Mouse (Mus musculus) embryonic facial prominence, embryonic 13.5 days (tissue): Measurements from ENCODE around the gene Mcu. TPM values are rescaled to one million over a fixed set of nuclear protein-coding genes. Genes with fewer than 3 reads are reported as not detected.

Experiments
- ATAC-seq: fragments of 200-750 bp; cut with Nextera tagmentation; 2 replicates; pipeline ENCODE4 v1.8.0; 2017; ENCODE audit warnings: low read depth; ENCODE audit not compliant: insufficient number of reproducible peaks, insufficient read depth, low FRiP score, low TSS enrichment
- H3K27ac ChIP-seq: fragments of 300-500 bp; sonication (generic); 2 replicates; pipeline ENCODE4 v1.5.1; 2015; ENCODE audit warnings: moderate library complexity, mild to moderate bottlenecking, inconsistent platforms
- H3K27me3 ChIP-seq: fragments of 300-500 bp; sonication (generic); 2 replicates; pipeline ENCODE4 v1.6.1; 2015; ENCODE audit warnings: mild to moderate bottlenecking, inconsistent platforms
- H3K36me3 ChIP-seq: fragments of 300-500 bp; sonication (generic); 2 replicates; pipeline ENCODE4 v1.6.1; 2015; ENCODE audit warnings: mild to moderate bottlenecking, inconsistent platforms
- H3K4me1 ChIP-seq: fragments of 300-500 bp; sonication (generic); 2 replicates; pipeline ENCODE4 v1.6.1; 2015; ENCODE audit warnings: inconsistent platforms
- H3K4me2 ChIP-seq: fragments of 300-500 bp; sonication (generic); 2 replicates; pipeline ENCODE4 v1.6.1; 2015; ENCODE audit warnings: moderate library complexity, mild to moderate bottlenecking, inconsistent platforms
- H3K4me3 ChIP-seq: fragments of 300-500 bp; sonication (generic); 2 replicates; pipeline ENCODE4 v1.5.1; 2015; ENCODE audit warnings: mild to moderate bottlenecking, inconsistent platforms
- H3K9ac ChIP-seq: fragments of 300-500 bp; sonication (generic); 2 replicates; pipeline ENCODE4 v1.6.1; 2015; ENCODE audit warnings: mild to moderate bottlenecking, inconsistent platforms
- H3K9me3 ChIP-seq: fragments of 300-500 bp; sonication (generic); 2 replicates; pipeline ENCODE4 v1.6.1; 2016; ENCODE audit warnings: inconsistent platforms
- WGBS: fragments of 180-500 bp; shearing (Covaris S2); methylation state at CpG from one replicate; pipeline ENCODE4 v1.1.7; 2015; ENCODE audit warnings: mixed read lengths; 5-methylcytosine and 5-hydroxymethylcytosine counted together
- polyA plus RNA-seq: library from polyadenylated mRNA; unstranded; fragments of >200 nt; fragmentation: Nextera tagmentation; extraction: Ambion mirVana; gene quantifications from 2 replicates; pipeline ENCODE4 v1.2.1, GENCODE M21; 2015

Mcu gene
- polyA plus RNA-seq, 1 experiment from 2014 or later: 30.1 TPM

GRCm38 (mm10) chr10:59487351-59487750 is 129.1 kb downstream of the Mcu start:
- Histone ChIP-seq H3K9me3 (peaks cover 6% of the 10 kb centered on the region; the same call in 1 of the 2 replicates), H3K27me3 (no peaks in the 10 kb centered on the region), H3K36me3 (peaks cover 18% of the 10 kb centered on the region), H3K4me1 (peaks cover 6% of the 10 kb centered on the region; the same call in 1 of the 2 replicates), H3K27ac (no peak overlapping the region), H3K9ac (no peak overlapping the region), H3K4me3 (no peak overlapping the region), H3K4me2 (no peak overlapping the region)
- no peak for ATAC-seq
- 85% methylated on average over 2 of the region's 2 CpGs for WGBS

GRCm38 (mm10) chr10:59484318-59484717 is 132.2 kb downstream of the Mcu start:
- H3K36me3 ChIP-seq: peaks cover 6% of the 10 kb centered on the region
- no peak overlapping the region for H3K4me3 ChIP-seq
- no peak overlapping the region for H3K9ac ChIP-seq
- no peaks in the 10 kb centered on the region; the same call in 1 of the 2 replicates for H3K9me3 ChIP-seq
- peaks cover 6% of the 10 kb centered on the region; the same call in 1 of the 2 replicates for H3K4me1 ChIP-seq
- 72% methylated on average over 6 of the region's 6 CpGs for WGBS
- no peak overlapping the region for H3K4me2 ChIP-seq
- no peak overlapping the region for H3K27ac ChIP-seq
- H3K27me3 ChIP-seq: no peaks in the 10 kb centered on the region
- ATAC-seq: no peak

GRCm38 (mm10) chr10:59481381-59481780 is 135.1 kb downstream of the Mcu start:
- H3K4me2 ChIP-seq: no peak overlapping the region

GRCm38 (mm10) chr10:59470451-59470850 is 146.0 kb downstream of the Mcu start:
- peaks cover 15% of the 10 kb centered on the region for H3K4me1 ChIP-seq
- 65% methylated on average over 5 of the region's 5 CpGs for WGBS
- no peaks in the 10 kb centered on the region for H3K36me3 ChIP-seq
- no peak for ATAC-seq
- H3K9me3 ChIP-seq: no peaks in the 10 kb centered on the region
- no peak overlapping the region for H3K4me2 ChIP-seq
- H3K9ac ChIP-seq: 0 out of 2 replicates have a peak overlapping the region, but pooled peaks have one; percentile 16
- H3K27ac ChIP-seq: no peak overlapping the region
- H3K4me3 ChIP-seq: no peak overlapping the region
- no peaks in the 10 kb centered on the region for H3K27me3 ChIP-seq

More at GRCm38 (mm10) chr10:59481381-59481780, 135.1 kb downstream of the Mcu start:
- no peaks in the 10 kb centered on the region; the same call in 1 of the 2 replicates for H3K9me3 ChIP-seq
- H3K9ac ChIP-seq: no peak overlapping the region
- no peaks in the 10 kb centered on the region for H3K27me3 ChIP-seq
- no peak overlapping the region for H3K4me3 ChIP-seq
- peaks cover 6% of the 10 kb centered on the region; the same call in 1 of the 2 replicates for H3K4me1 ChIP-seq
- 95% methylated on average over 5 of the region's 5 CpGs for WGBS
- no peak for ATAC-seq
- no peak overlapping the region for H3K27ac ChIP-seq
- H3K36me3 ChIP-seq: no peaks in the 10 kb centered on the region

- H3K4me2 ChIP-seq: no peak overlapping the region
- no peak overlapping the region for H3K4me3 ChIP-seq
- no peak overlapping the region for H3K9ac ChIP-seq
- no peak for ATAC-seq
- H3K27ac ChIP-seq: no peak overlapping the region
- no peaks in the 10 kb centered on the region for H3K9me3 ChIP-seq
- 87% methylated on average over 12 of the region's 12 CpGs for WGBS
- no peaks in the 10 kb centered on the region for H3K27me3 ChIP-seq
- H3K4me1 ChIP-seq: peaks cover 16% of the 10 kb centered on the region
- no peaks in the 10 kb centered on the region for H3K36me3 ChIP-seq
Observed at GRCm38 (mm10) chr10:59467297-59467696, 149.2 kb downstream of the Mcu start.

GRCm38 (mm10) chr10:59466626-59467025 is 149.9 kb downstream of the Mcu start:
- no peak for ATAC-seq
- 51% methylated on average over 4 of the region's 4 CpGs for WGBS

GRCm38 (mm10) chr10:59465546-59465945 is 150.9 kb downstream of the Mcu start:
- no peak overlapping the region for H3K4me3 ChIP-seq
- WGBS: 58% methylated on average over 3 of the region's 3 CpGs

More at GRCm38 (mm10) chr10:59466626-59467025, 149.9 kb downstream of the Mcu start:
- Histone ChIP-seq H3K27me3 (no peaks in the 10 kb centered on the region), H3K27ac (no peak overlapping the region), H3K4me2 (no peak overlapping the region), H3K4me1 (peaks cover 16% of the 10 kb centered on the region), H3K36me3 (no peaks in the 10 kb centered on the region), H3K9ac (no peak overlapping the region), H3K9me3 (no peaks in the 10 kb centered on the region), H3K4me3 (no peak overlapping the region)

DNA sequence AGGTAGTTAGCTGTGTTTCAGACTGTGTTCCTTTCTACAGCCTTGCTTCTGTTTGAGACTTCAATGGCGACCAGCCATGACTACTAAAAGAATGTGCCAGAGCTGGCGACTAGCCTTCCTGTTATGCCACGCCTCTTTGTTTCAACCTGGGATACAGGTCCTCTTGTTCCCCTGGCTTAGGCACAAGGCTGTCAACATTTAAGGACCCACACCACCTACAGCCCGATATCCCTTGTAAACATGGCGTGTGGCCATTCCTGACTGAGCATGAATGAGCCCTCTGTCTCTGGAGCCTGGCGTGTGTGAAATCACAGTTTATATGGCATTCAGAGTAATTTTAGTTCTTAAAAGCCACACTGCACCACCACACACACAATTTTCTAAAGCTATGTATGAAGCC is 154.2 kb downstream of the Mcu start:
- Histone ChIP-seq H3K9me3 (no peaks in the 10 kb centered on the region), H3K4me1 (peaks cover 16% of the 10 kb centered on the region), H3K4me2 (no peak overlapping the region), H3K4me3 (no peak overlapping the region), H3K27ac (peak overlapping the region; percentile 13; the same call in 1 of the 2 replicates), H3K36me3 (no peaks in the 10 kb centered on the region), H3K27me3 (no peaks in the 10 kb centered on the region), H3K9ac (no peak overlapping the region)
- WGBS: 79% methylated on average over 6 of the region's 6 CpGs
- ATAC-seq: peak; percentile 59; the same call in 1 of the 2 replicates

More at GRCm38 (mm10) chr10:59465546-59465945, 150.9 kb downstream of the Mcu start:
- H3K4me1 ChIP-seq: peaks cover 16% of the 10 kb centered on the region
- no peak overlapping the region for H3K27ac ChIP-seq
- ATAC-seq: no peak
- no peak overlapping the region for H3K4me2 ChIP-seq
- no peak overlapping the region for H3K9ac ChIP-seq
- no peaks in the 10 kb centered on the region for H3K9me3 ChIP-seq
- no peaks in the 10 kb centered on the region for H3K27me3 ChIP-seq
- no peaks in the 10 kb centered on the region for H3K36me3 ChIP-seq

DNA sequence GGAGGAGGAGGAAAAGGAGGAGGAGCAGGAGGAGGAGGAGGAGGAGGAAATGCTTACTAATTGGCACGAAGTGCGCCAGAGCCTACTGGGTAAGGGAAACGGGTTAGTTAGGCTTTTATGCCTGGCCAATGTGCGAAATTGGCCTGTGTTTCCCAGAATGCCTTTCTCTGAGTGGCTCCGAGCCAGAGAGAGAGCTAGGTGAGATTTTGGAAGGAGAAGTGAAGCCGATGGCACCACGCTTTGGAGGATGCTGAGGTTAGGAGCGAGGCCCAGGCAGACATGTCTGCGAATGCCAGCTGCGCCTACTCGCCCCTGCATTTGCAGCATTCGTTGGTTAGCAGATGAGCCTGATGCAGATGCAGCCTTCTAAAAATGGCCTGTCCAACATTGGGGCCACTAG is 156.7 kb downstream of the Mcu start:
- Histone ChIP-seq H3K4me2 (no peak overlapping the region), H3K9me3 (no peaks in the 10 kb centered on the region), H3K27ac (no peak overlapping the region), H3K27me3 (no peaks in the 10 kb centered on the region), H3K36me3 (no peaks in the 10 kb centered on the region), H3K4me1 (no peaks in the 10 kb centered on the region), H3K4me3 (no peak overlapping the region), H3K9ac (no peak overlapping the region)
- WGBS: 86% methylated on average over 12 of the region's 12 CpGs
- ATAC-seq: no peak

- H3K4me3 ChIP-seq: no peak overlapping the region
- no peak for ATAC-seq
- 95% methylated on average over 15 of the region's 15 CpGs for WGBS
- H3K9ac ChIP-seq: no peak overlapping the region
- no peaks in the 10 kb centered on the region for H3K27me3 ChIP-seq
- H3K36me3 ChIP-seq: 0 out of 2 replicates have a peak, but pooled peaks cover 4% of the 10 kb centered on the region
- no peaks in the 10 kb centered on the region for H3K4me1 ChIP-seq
- H3K9me3 ChIP-seq: no peaks in the 10 kb centered on the region
- no peak overlapping the region for H3K4me2 ChIP-seq
- no peak overlapping the region for H3K27ac ChIP-seq
Observed at GRCm38 (mm10) chr10:59454631-59455030, 161.9 kb downstream of the Mcu start.

DNA sequence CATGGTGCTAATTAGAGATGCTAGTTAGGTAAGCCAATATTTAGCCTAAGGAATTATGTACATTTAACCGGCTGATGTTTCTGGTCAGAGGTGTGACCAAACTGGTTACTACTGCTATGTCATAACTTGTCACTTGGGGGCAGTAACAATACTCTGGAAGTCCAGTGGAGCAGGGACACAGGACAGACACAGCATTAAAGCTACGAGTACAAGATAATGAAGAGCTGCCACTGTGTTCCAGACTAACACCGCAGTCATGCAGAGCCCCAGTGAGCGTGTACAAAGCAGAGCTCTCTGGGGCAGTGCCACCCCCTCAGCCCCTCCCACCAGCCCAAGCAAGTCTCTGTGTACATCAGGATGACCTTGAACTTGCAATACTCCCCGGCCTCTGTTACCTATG is 164.7 kb downstream of the Mcu start:
- Histone ChIP-seq H3K27ac (no peak overlapping the region), H3K36me3 (0 out of 2 replicates have a peak, but pooled peaks cover 4% of the 10 kb centered on the region), H3K27me3 (no peaks in the 10 kb centered on the region), H3K4me2 (no peak overlapping the region), H3K4me3 (no peak overlapping the region), H3K9me3 (no peaks in the 10 kb centered on the region), H3K4me1 (no peaks in the 10 kb centered on the region), H3K9ac (no peak overlapping the region)
- 46% methylated on average over 5 of the region's 5 CpGs for WGBS
- no peak for ATAC-seq

- no peak overlapping the region for H3K9ac ChIP-seq
- WGBS: 63% methylated on average over 9 of the region's 9 CpGs
- no peak overlapping the region for H3K27ac ChIP-seq
- 0 out of 2 replicates have a peak, but pooled peaks cover 4% of the 10 kb centered on the region for H3K36me3 ChIP-seq
- no peaks in the 10 kb centered on the region for H3K4me1 ChIP-seq
- no peak overlapping the region for H3K4me2 ChIP-seq
- no peaks in the 10 kb centered on the region for H3K9me3 ChIP-seq
- ATAC-seq: no peak
- no peak overlapping the region for H3K4me3 ChIP-seq
- H3K27me3 ChIP-seq: no peaks in the 10 kb centered on the region
Observed at GRCm38 (mm10) chr10:59447546-59447945, 168.9 kb downstream of the Mcu start.
